Mouse (Mus musculus): ENCODE results near the gene Dab1.
A peak's percentile ranks its signal among the peaks of the same experiment; 100 is the strongest.

Dab1 gene

GRCm38 (mm10) chr4:103702137-103702536 is 83.0 kb downstream of the Dab1 start:
- DNase-seq: no peak

GRCm38 (mm10) chr4:103704477-103704876 is 85.3 kb downstream of the Dab1 start:
- no peak for DNase-seq

GRCm38 (mm10) chr4:103706501-103706900 is 87.3 kb downstream of the Dab1 start:
- DNase-seq: no peak

GRCm38 (mm10) chr4:103707140-103707539 is 88.0 kb downstream of the Dab1 start:
- DNase-seq: no peak

GRCm38 (mm10) chr4:103711353-103711752 is 92.2 kb downstream of the Dab1 start:
- DNase-seq: no peak

- DNase-seq: no peak
Measured at GRCm38 (mm10) chr4:103713921-103714320, 94.8 kb downstream of the Dab1 start.

- no peak for DNase-seq
Measured at GRCm38 (mm10) chr4:103714991-103715390, 95.8 kb downstream of the Dab1 start.

GRCm38 (mm10) chr4:103715568-103715967 is 96.4 kb downstream of the Dab1 start:
- no peak for DNase-seq

GRCm38 (mm10) chr4:103722738-103723137 is 103.6 kb downstream of the Dab1 start:
- no peak for DNase-seq

- no peak for DNase-seq
Measured at GRCm38 (mm10) chr4:103726486-103726885, 107.3 kb downstream of the Dab1 start.

- no peak for DNase-seq
Measured at GRCm38 (mm10) chr4:103737185-103737584, 118.0 kb downstream of the Dab1 start.

- DNase-seq: no peak
Measured at GRCm38 (mm10) chr4:103751249-103751855, 132.2 kb downstream of the Dab1 start.

- no peak for DNase-seq
Measured at GRCm38 (mm10) chr4:103754561-103754960, 135.4 kb downstream of the Dab1 start.

GRCm38 (mm10) chr4:103757241-103757640 is 138.1 kb downstream of the Dab1 start:
- DNase-seq: no peak

GRCm38 (mm10) chr4:103762416-103762815 is 143.3 kb downstream of the Dab1 start:
- DNase-seq: peak; percentile 21

GRCm38 (mm10) chr4:103775712-103776111 is 156.6 kb downstream of the Dab1 start:
- DNase-seq: no peak

- no peak for DNase-seq
Measured at GRCm38 (mm10) chr4:103781398-103781797, 162.2 kb downstream of the Dab1 start.

- no peak for DNase-seq
Measured at GRCm38 (mm10) chr4:103783561-103784247, 164.5 kb downstream of the Dab1 start.

- no peak for DNase-seq
Measured at GRCm38 (mm10) chr4:103793589-103794312, 174.6 kb downstream of the Dab1 start.

- DNase-seq: peak; percentile 33
Measured at GRCm38 (mm10) chr4:103796416-103796815, 177.3 kb downstream of the Dab1 start.

- DNase-seq: no peak
Measured at GRCm38 (mm10) chr4:103802439-103802838, 183.3 kb downstream of the Dab1 start.

GRCm38 (mm10) chr4:103804461-103804860 is 185.3 kb downstream of the Dab1 start:
- DNase-seq: no peak

- no peak for DNase-seq
Measured at GRCm38 (mm10) chr4:103822669-103823068, 203.5 kb downstream of the Dab1 start.

GRCm38 (mm10) chr4:103838377-103838776 is 219.2 kb downstream of the Dab1 start:
- DNase-seq: no peak
